Mouse (Mus musculus) testis, postnatal 14 days (tissue): ENCODE measurements around the gene Slc39a3.

Source experiments
- DNase-seq: peaks from one replicate; pipeline ENCODE4 v3.0.0; 2021; ENCODE audit warnings: low spot score

The Slc39a3 gene

GRCm38 (mm10) chr10:80984223-80984622 lies 53.0 kb downstream of the Slc39a3 start:
- no peak for DNase-seq

GRCm38 (mm10) chr10:80982381-80982780 lies 54.8 kb downstream of the Slc39a3 start:
- no peak for DNase-seq

DNA sequence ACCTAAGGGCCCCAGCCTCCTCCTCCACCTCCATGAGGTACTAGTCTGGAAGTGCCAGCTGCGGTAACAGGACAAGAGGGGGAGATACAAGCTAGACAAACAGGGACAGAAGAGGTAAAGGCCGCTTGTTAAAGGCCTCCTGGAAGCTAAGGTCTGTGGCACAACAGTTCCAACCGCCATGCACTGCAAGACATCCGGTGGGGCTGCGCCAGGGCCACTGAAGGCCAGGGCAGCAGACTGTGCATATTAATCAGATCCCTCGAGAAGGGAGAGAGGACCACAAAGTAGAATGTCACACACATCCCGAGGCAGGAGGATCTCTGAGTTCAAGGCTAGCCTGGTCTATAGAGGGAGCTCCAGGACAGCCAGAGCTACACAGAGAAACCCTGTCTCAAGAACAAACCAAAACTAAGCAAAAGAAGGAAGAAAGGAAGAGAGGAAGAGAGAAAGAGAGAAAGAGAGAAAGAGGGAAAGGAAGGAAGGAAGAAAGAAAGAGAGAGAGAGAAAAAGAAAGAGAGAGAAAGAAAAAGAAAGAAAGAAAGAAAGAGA lies 55.6 kb downstream of the Slc39a3 start:
- no peak for DNase-seq
